Mouse (Mus musculus) adrenal gland, adult 10 weeks (tissue): Measurements from ENCODE around the gene Nusap1. TPM values are rescaled to one million over a fixed set of nuclear protein-coding genes. Genes with fewer than 3 reads are reported as not detected.

Experiments
- polyA plus RNA-seq: library from polyadenylated mRNA; stranded (reverse); fragments of 350-450 nt; fragmentation: Illumina TruSeq; extraction: RNeasy Lipid Tissue Mini Kit (QIAGEN cat#74804); gene quantifications from one replicate; pipeline ENCODE4 v1.2.3, GENCODE M21; 2014; ENCODE audit warnings: low read depth, low replicate concordance

Nusap1 gene
- polyA plus RNA-seq = 11.4 TPM

DNA sequence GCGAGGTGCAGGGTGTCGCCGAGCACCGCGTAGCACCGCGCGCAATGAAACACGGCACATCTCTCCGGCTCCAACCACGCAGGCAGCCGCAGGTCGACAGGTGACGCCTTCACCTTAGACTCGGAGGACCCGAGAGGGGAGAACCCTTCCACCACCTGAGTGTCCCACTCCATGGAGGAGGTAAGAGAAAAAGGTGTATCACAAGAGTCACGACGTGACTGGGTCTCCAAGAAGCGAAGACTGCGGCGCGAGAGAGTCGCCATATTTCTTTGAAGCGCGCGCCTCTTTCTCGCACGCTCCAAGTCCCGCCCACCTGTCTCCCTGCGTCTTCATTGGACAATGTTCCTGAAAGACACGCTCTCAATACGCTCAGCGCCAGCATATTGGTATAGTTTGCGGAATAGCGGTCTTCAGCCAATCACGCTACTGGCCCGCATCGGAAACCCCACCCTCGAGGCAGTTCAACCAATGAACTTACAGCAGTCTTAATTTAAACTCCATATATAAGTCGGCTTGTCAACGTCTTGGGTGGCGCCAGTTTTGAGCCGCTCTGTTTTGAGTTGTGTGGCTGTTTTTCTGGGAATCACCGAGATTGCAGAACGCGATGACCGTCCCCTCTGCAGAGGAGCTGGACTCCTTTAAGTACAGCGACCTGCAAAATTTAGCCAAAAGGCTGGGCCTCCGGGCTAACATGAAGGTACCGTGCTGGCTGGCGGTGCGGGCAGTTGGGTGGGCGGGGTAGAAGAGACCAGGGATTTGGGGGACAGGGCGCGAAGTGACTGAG is at the start of gene Nusap1, which contains the start of gene Oip5:
Nusap1 (plus strand) TSS at position 100 of the 784 bp plus-strand sequence.
Oip5 (minus strand) TSS at position 271 of the 784 bp plus-strand sequence.

DNA sequence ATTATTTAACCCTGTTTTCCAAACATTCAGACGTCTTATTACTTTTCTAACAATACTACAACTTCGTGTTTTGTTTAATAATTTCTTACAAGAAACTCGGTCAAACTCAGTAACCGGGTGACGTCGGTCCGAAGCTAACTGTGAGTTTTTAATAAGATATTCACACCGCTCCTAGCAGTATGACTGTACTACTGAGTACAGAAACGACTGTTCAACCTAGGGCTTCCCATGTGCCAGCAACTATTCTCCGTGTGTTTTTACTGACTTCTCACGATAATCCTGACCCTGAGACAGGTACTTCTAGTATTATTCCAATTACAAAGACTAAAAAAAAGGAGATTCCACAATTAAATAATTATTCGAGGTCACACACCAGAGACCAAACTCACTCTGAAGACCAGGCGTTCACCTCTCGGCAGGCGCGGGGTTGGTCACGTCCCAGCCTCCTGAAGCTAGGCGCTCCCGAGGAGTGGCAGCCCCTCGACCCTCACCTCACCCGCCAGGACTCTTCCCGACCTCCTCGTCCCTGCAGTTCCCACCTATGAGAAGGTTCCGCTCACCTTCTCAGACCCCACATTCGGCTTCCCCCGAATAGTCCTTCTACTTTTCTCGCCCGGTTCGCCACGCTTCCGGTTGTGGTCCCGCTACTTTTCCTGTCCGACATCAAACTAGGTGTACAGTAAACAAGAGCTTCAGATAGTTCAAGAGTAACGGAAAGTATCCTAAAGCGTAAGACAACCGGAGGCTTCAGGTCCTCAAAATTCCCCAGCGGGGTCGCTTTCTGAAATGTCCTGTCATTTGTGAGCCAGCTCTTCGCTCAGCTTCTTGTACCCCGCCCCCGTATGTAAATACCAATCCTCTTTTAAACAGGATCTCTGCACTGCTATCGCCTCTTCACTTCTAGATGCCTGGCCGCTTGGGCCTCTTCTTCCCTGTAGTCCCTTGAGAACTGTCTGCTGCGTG is 44.4 kb downstream of the Nusap1 start, which contains the start of gene Ndufaf1:
Ndufaf1 (minus strand) TSS at position 608 of the 963 bp plus-strand sequence.

DNA sequence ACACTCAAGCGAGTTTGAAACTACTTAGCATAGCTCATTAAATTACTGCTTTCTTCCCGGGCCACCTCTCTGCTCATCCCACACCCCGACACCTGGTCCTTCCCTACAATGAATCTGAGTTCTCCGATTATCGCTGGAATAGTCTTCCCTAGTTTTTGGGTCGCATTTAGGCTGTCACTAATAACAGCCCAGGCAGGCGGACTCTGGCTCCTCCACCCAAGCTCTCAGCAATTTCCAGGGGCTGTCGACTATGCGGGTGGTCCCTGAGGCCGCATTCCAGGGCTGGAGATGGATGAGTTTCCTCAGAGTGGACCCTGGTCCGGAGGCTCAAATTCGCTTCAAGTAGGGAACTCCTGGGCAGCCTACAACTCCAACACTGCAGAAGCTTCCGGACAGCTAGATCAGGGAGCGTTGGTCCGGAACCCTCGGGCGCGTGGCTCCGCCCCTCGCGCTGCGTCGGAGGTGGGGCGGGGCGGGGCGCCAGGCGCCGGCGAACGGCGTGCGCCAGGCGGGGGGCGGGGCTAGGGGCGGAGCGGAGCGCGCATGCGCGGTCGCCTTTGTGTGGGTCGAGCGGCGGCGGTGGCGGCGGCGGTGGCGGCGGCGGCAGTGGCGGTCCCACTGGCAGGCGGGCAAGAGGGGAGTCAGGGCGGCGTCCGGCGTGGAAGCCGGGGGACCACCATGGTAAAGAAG is 56.6 kb downstream of the Nusap1 start, which contains the start of gene Rtf1:
Rtf1 (plus strand) TSS at position 544 of the 690 bp plus-strand sequence.

Other genes starting within 250 kb of the Nusap1 start
- gene Ino80, start 140.6 kb upstream of the Nusap1 start, polyA plus RNA-seq = 26.5 TPM
- 1.0 TPM for gene Exd1, start 70.7 kb upstream of the Nusap1 start, polyA plus RNA-seq
- 454 TPM for gene Chp1, start 70.6 kb upstream of the Nusap1 start, polyA plus RNA-seq
- 7.0 TPM for gene Oip5, start 171 bp downstream of the Nusap1 start, polyA plus RNA-seq
- gene Ndufaf1, start 44.5 kb downstream of the Nusap1 start, polyA plus RNA-seq = 117 TPM
- gene Rtf1, start 56.8 kb downstream of the Nusap1 start, polyA plus RNA-seq = 32.4 TPM
- not detected for gene Itpka, start 124.0 kb downstream of the Nusap1 start, polyA plus RNA-seq
- gene Ltk, start 142.1 kb downstream of the Nusap1 start, polyA plus RNA-seq = not detected
- 1.2 TPM for gene Rpap1, start 169.2 kb downstream of the Nusap1 start, polyA plus RNA-seq
- gene Tyro3, start 179.4 kb downstream of the Nusap1 start, polyA plus RNA-seq = 0.47 TPM